Mouse (Mus musculus): ENCODE data around the gene Bex1. TPM values are rescaled to one million over a fixed set of nuclear protein-coding genes. Genes with fewer than 3 reads are reported as not detected.

Gene Bex1
- total and polyA plus RNA-seq, 2 experiments from 2014 or later: 108 to 338 TPM

DNA sequence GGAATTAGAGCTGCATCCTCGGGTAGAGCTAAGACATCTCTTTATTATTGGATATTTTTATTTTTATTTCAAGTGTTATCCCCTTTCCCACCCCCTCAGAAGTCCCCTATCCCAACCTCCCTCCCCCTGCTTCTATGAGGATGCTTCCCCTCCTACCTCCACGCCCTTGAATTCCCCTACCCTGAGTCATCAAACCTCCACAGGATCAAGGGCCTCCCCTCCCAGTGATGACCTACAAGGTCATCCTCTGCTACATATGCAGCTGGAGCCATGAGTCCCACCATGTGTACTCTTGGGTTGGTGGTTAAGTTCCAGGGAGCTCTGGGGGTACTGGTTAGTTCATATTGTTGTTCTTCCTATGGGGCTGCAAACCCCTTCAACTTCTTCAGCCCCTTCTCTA is 1.9 kb downstream of the Bex1 start:
- H3K4me2 ChIP-seq (ENCODE audit: low read depth, low read length, poor library complexity, severe bottlenecking): no peak overlapping the region
- no peaks in the 10 kb centered on the region for H3K36me3 ChIP-seq (ENCODE audit: insufficient read depth, low read length)
- H3K27ac ChIP-seq (ENCODE audit: low read depth, low read length): no peak overlapping the region
- no peaks in the 10 kb centered on the region for H3K27me3 ChIP-seq (ENCODE audit: insufficient read depth, low read length)
- no peak for ATAC-seq (ENCODE audit: low FRiP score)
- WGBS: 71% methylated on average over 2 of the region's 2 CpGs
- H3K4me1 ChIP-seq (ENCODE audit: insufficient read depth, low read length): no peaks in the 10 kb centered on the region
- no peak for TF ChIP-seq CTCF (IDR thresholded peaks at IDR 0.05)
- DNase-seq (ENCODE audit: low spot score): no peak
- no peak overlapping the region for H3K9ac ChIP-seq (replicated peaks; ENCODE audit: low read length, poor library complexity, severe bottlenecking)
- H3K9me3 ChIP-seq (ENCODE audit: low read length): no peaks in the 10 kb centered on the region
- no peak overlapping the region for H3K4me3 ChIP-seq (ENCODE audit: low read depth, low read length)

DNA sequence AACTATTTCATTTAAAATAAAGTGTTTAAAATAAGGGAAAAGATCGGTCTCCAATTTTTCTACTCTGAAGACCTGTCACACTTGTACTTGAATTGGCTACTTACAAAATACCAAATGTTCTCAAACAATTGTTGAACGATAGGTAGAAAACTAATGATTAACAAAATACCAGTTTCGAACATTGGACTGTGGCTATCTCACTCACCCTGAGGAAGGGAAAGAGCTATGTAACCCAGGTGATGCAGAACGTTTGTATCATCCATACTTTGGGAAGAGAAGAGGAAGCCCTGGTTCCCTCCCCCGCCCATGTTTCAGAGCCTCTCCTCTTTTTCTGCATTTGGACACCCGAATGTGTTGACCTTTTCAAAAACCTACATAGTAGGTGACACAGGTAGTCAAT is 10.9 kb downstream of the Bex1 start:
- Histone ChIP-seq H3K4me3 (ENCODE audit: low read depth, low read length) (no peak overlapping the region), H3K36me3 (ENCODE audit: insufficient read depth, low read length) (no peaks in the 10 kb centered on the region), H3K4me2 (ENCODE audit: low read depth, low read length, poor library complexity, severe bottlenecking) (no peak overlapping the region), H3K27me3 (ENCODE audit: insufficient read depth, low read length) (no peaks in the 10 kb centered on the region), H3K9ac (replicated peaks; ENCODE audit: low read length, poor library complexity, severe bottlenecking) (no peak overlapping the region), H3K4me1 (ENCODE audit: insufficient read depth, low read length) (no peaks in the 10 kb centered on the region), H3K27ac (ENCODE audit: low read depth, low read length) (no peak overlapping the region), H3K9me3 (ENCODE audit: low read length) (no peaks in the 10 kb centered on the region)
- ATAC-seq (ENCODE audit: low FRiP score): no peak
- no peak for TF ChIP-seq CTCF (IDR thresholded peaks at IDR 0.05)
- DNase-seq (ENCODE audit: low spot score): no peak
- 77% methylated on average over 6 of the region's 6 CpGs for WGBS

DNA sequence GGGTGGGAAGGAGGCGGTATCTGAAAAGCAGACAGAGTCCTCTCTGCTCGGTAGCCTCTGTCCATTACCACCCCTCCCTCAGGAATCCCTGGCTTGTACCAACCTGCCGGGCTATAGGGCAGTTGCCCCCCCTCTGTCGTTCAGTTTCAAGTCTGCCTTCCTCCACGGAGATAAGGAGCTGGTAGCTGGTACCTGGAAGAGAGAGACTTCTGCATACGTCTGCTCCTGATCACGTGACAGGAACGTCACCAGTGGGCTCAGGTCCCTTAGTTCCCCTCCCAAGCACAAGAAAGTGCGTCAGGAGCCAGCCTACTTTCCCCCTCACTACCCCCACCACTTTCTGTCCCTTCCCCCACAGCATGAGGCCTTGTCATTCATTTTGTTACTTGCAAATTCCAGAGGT is 11.6 kb downstream of the Bex1 start, which contains the start of gene Tceal5:
Tceal5 (minus strand) TSS at position 213 of the 403 bp plus-strand sequence.
- H3K4me1 ChIP-seq (ENCODE audit: insufficient read depth, low read length): no peaks in the 10 kb centered on the region
- TF ChIP-seq CTCF (IDR thresholded peaks at IDR 0.05): no peak
- H3K27me3 ChIP-seq (ENCODE audit: insufficient read depth, low read length): no peaks in the 10 kb centered on the region
- H3K27ac ChIP-seq (ENCODE audit: low read depth, low read length): peak within 1 kb of the TSS; percentile 73
- peak; percentile 84 for DNase-seq (ENCODE audit: low spot score)
- H3K4me2 ChIP-seq (ENCODE audit: low read depth, low read length, poor library complexity, severe bottlenecking): peak within 1 kb of the TSS; percentile 49
- H3K9me3 ChIP-seq (ENCODE audit: low read length): no peaks in the 10 kb centered on the region
- no peaks in the 10 kb centered on the region for H3K36me3 ChIP-seq (ENCODE audit: insufficient read depth, low read length)
- WGBS: 31% methylated on average over 9 of the region's 9 CpGs
- peak within 1 kb of the TSS; percentile 45 for H3K4me3 ChIP-seq (ENCODE audit: low read depth, low read length)
- ATAC-seq (ENCODE audit: low FRiP score): peak; percentile 95
- peak within 1 kb of the TSS; percentile 62 for H3K9ac ChIP-seq (replicated peaks; ENCODE audit: low read length, poor library complexity, severe bottlenecking)

GRCm38 (mm10) chrX:136203257-136203656 is 12.1 kb downstream of the Bex1 start:
- 24% methylated on average over 7 of the region's 7 CpGs for WGBS
- peak overlapping the region; percentile 62 for H3K9ac ChIP-seq (replicated peaks; ENCODE audit: low read length, poor library complexity, severe bottlenecking)
- no peaks in the 10 kb centered on the region for H3K27me3 ChIP-seq (ENCODE audit: insufficient read depth, low read length)
- no peaks in the 10 kb centered on the region for H3K4me1 ChIP-seq (ENCODE audit: insufficient read depth, low read length)
- peak overlapping the region; percentile 73 for H3K27ac ChIP-seq (ENCODE audit: low read depth, low read length)
- peak; percentile 59 for ATAC-seq (ENCODE audit: low FRiP score)
- no peaks in the 10 kb centered on the region for H3K9me3 ChIP-seq (ENCODE audit: low read length)
- H3K36me3 ChIP-seq (ENCODE audit: insufficient read depth, low read length): no peaks in the 10 kb centered on the region
- peak overlapping the region; percentile 45 for H3K4me3 ChIP-seq (ENCODE audit: low read depth, low read length)
- H3K4me2 ChIP-seq (ENCODE audit: low read depth, low read length, poor library complexity, severe bottlenecking): peak overlapping the region; percentile 49
- no peak for TF ChIP-seq CTCF (IDR thresholded peaks at IDR 0.05)
- DNase-seq (ENCODE audit: low spot score): peak; percentile 3

DNA sequence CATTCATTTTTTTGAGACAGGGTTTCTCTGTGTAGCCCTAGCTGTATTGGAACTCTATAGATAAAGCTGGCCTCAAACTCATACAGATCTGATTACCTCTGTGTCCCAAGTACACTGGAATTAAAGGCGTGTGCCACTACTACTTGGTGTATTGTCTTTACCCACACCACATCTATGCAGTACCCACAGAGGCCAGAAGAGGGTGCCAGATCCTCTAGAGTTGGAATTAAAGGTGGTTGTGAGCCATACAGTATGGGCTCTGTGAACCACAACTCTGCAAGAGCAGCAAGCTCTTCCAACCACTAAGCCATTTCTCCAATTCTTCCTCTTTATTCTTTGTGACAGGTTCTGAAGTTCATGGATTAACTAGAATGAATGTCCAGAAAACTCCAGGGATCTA is 18.4 kb downstream of the Bex1 start:
- ATAC-seq (ENCODE audit: low FRiP score): no peak
- no peaks in the 10 kb centered on the region for H3K36me3 ChIP-seq (ENCODE audit: insufficient read depth, low read length)
- no peak overlapping the region for H3K4me2 ChIP-seq (ENCODE audit: low read depth, low read length, poor library complexity, severe bottlenecking)
- no peaks in the 10 kb centered on the region for H3K27me3 ChIP-seq (ENCODE audit: insufficient read depth, low read length)
- no peak overlapping the region for H3K27ac ChIP-seq (ENCODE audit: low read depth, low read length)
- DNase-seq (ENCODE audit: low spot score): no peak
- WGBS: 42% methylated on average over 1 of the region's 1 CpGs
- no peak overlapping the region for H3K9ac ChIP-seq (replicated peaks; ENCODE audit: low read length, poor library complexity, severe bottlenecking)
- no peaks in the 10 kb centered on the region for H3K4me1 ChIP-seq (ENCODE audit: insufficient read depth, low read length)
- no peak overlapping the region for H3K4me3 ChIP-seq (ENCODE audit: low read depth, low read length)
- H3K9me3 ChIP-seq (ENCODE audit: low read length): no peaks in the 10 kb centered on the region
- peak; percentile 50 for TF ChIP-seq CTCF (IDR thresholded peaks at IDR 0.05)

- DNase-seq (ENCODE audit: low spot score) (no peak), ATAC-seq (ENCODE audit: low FRiP score) (no peak)
- H3K9ac ChIP-seq (replicated peaks; ENCODE audit: low read length, poor library complexity, severe bottlenecking): no peak overlapping the region
- H3K27me3 ChIP-seq (ENCODE audit: insufficient read depth, low read length): no peaks in the 10 kb centered on the region
- no peak overlapping the region for H3K4me2 ChIP-seq (ENCODE audit: low read depth, low read length, poor library complexity, severe bottlenecking)
- H3K4me1 ChIP-seq (ENCODE audit: insufficient read depth, low read length): no peaks in the 10 kb centered on the region
- H3K9me3 ChIP-seq (ENCODE audit: low read length): no peaks in the 10 kb centered on the region
- TF ChIP-seq CTCF (IDR thresholded peaks at IDR 0.05): no peak
- H3K36me3 ChIP-seq (ENCODE audit: insufficient read depth, low read length): no peaks in the 10 kb centered on the region
- no peak overlapping the region for H3K4me3 ChIP-seq (ENCODE audit: low read depth, low read length)
- no peak overlapping the region for H3K27ac ChIP-seq (ENCODE audit: low read depth, low read length)
- 78% methylated on average over 16 of the region's 16 CpGs for WGBS
Observed at GRCm38 (mm10) chrX:136195193-136195944, 19.9 kb downstream of the Bex1 start.

Measured in midbrain, postnatal 0 days (tissue).